Comparison of ENCODE assay signal across 9 mouse cellular contexts in genomic region chr4:119245556-119245955, GRCm38 (mm10). TPM values are rescaled to one million over a fixed set of nuclear protein-coding genes. Genes with fewer than 3 reads are reported as not detected.
A peak's percentile ranks its signal among the peaks of the same experiment; 100 is the strongest.
DNase-seq lines count a peak whose midpoint lies in the region; ATAC-seq lines count a peak whose summit lies in the region.
"Had no signal": no experiment of that assay in that cellular context is flagged by ENCODE, and none has a peak within 500 bp of the region (broad histone marks: within the 10 kb centered on the region; RNA-seq: fewer than 3 reads in every experiment).

No protein-coding gene starts in this region.

- intact Hi-C loops in heart, postnatal 14 days (cut with DNase I) = loop anchor here (5.0 kb wide), 3 partner anchors 77 to 377 kb away; partner anchors contain the start of genes Ppcs, Ppih and Zmynd12

- no peaks in the 10 kb centered on the region for H3K27me3 ChIP-seq in kidney, embryonic 15.5 days
- no peaks in the 10 kb centered on the region for H3K27me3 ChIP-seq in liver, embryonic 12.5 days (replicated peaks)
- H3K27me3 ChIP-seq: megakaryocyte, embryonic 14.5 days had no signal

- H3K9ac ChIP-seq in kidney, embryonic 15.5 days = no peak overlapping the region
- H3K9ac ChIP-seq in liver, embryonic 12.5 days = no peak overlapping the region

- H3K36me3 ChIP-seq in kidney, embryonic 15.5 days = peaks cover 63% of the 10 kb centered on the region
- H3K36me3 ChIP-seq in liver, embryonic 12.5 days = peaks cover 58% of the 10 kb centered on the region

- no peaks in the 10 kb centered on the region for H3K9me3 ChIP-seq in kidney, embryonic 15.5 days (replicated peaks)
- H3K9me3 ChIP-seq in liver, embryonic 12.5 days (replicated peaks) = no peaks in the 10 kb centered on the region
- H3K9me3 ChIP-seq: megakaryocyte, embryonic 14.5 days had no signal

- 65% methylated on average over 7 of the region's 7 CpGs for WGBS in kidney, embryonic 15.5 days
- 74% methylated on average over 7 of the region's 7 CpGs for WGBS in liver, embryonic 12.5 days (ENCODE audit: insufficient replicate concordance)

- H3K4me1 ChIP-seq in kidney, embryonic 15.5 days = peaks cover 17% of the 10 kb centered on the region
- H3K4me1 ChIP-seq in liver, embryonic 12.5 days = 0 out of 2 replicates have a peak, but pooled peaks cover 3% of the 10 kb centered on the region

- no peak for ATAC-seq in kidney, embryonic 15.5 days (replicated peaks; ENCODE audit: low FRiP score)
- ATAC-seq in CD4-positive, CD25-positive, alpha-beta regulatory T cell, adult 4 months = no peak
- no peak for ATAC-seq in liver, embryonic 12.5 days

- H3K27ac ChIP-seq in kidney, embryonic 15.5 days = no peak overlapping the region
- H3K27ac ChIP-seq in liver, embryonic 12.5 days = no peak overlapping the region

- no peak overlapping the region for H3K4me3 ChIP-seq in kidney, embryonic 15.5 days (replicated peaks)
- H3K4me3 ChIP-seq in liver, embryonic 12.5 days = no peak overlapping the region

- peak; percentile 49 for DNase-seq in kidney, adult 11 months
- DNase-seq in fat pad, adult 2 months (ENCODE audit: extremely low read depth, low read depth, low spot score) = peak; percentile 89
- DNase-seq in heart, postnatal 14 days = peak; percentile 30 to 51
- peak; percentile 45 for DNase-seq in ovary, postnatal 36 days (ENCODE audit: low spot score)
- no peak for DNase-seq in spleen, postnatal 10 days (ENCODE audit: low spot score in 2 of 2)

- H3K4me2 ChIP-seq in kidney, embryonic 15.5 days = no peak overlapping the region
- no peak overlapping the region for H3K4me2 ChIP-seq in liver, embryonic 12.5 days

RNA-seq across cellular contexts. Expression of gene Cldn19, which starts 9.7 kb away (rescaled TPM):
- 13.3 TPM in 2 replicates for polyA plus RNA-seq in kidney, embryonic 15.5 days (2015; fragmentation: Nextera tagmentation; extraction: Ambion mirVana)
- total RNA-seq in heart, postnatal 14 days (2021) = under 1 TPM in 1 of 2 experiments, not detected in 1; 0.36 TPM
- not detected for polyA plus RNA-seq in CD4-positive, CD25-positive, alpha-beta regulatory T cell, adult 4 months (2017; shearing (Covaris generic))
- not detected in 2 replicates for polyA plus RNA-seq in liver, embryonic 12.5 days (2016; fragmentation: Nextera tagmentation; extraction: Ambion mirVana)

RNA-seq across cellular contexts. Expression of gene P3h1, which starts 12.8 kb away (rescaled TPM):
- 33.3 and 37.7 TPM in 2 replicates for polyA plus RNA-seq in kidney, embryonic 15.5 days (2015; fragmentation: Nextera tagmentation; extraction: Ambion mirVana)
- 10 to 100 TPM; 18.1 to 19.5 TPM for total RNA-seq in heart, postnatal 14 days (2021)
- polyA plus RNA-seq in CD4-positive, CD25-positive, alpha-beta regulatory T cell, adult 4 months (2017; shearing (Covaris generic)) = 1 to 10 TPM; 1.1 to 1.2 TPM
- polyA plus RNA-seq in liver, embryonic 12.5 days (2016; fragmentation: Nextera tagmentation; extraction: Ambion mirVana) = 9.7 and 11.4 TPM in 2 replicates

RNA-seq across cellular contexts. Expression of gene AU022252, which starts 13.0 kb away (rescaled TPM):
- 35.4 and 35.6 TPM in 2 replicates for polyA plus RNA-seq in kidney, embryonic 15.5 days (2015; fragmentation: Nextera tagmentation; extraction: Ambion mirVana)
- total RNA-seq in heart, postnatal 14 days (2021) = 10 to 100 TPM; 21.1 to 23.4 TPM
- 1 to 10 TPM; 6.2 to 9.6 TPM for polyA plus RNA-seq in CD4-positive, CD25-positive, alpha-beta regulatory T cell, adult 4 months (2017; shearing (Covaris generic))
- 18.1 and 19.6 TPM in 2 replicates for polyA plus RNA-seq in liver, embryonic 12.5 days (2016; fragmentation: Nextera tagmentation; extraction: Ambion mirVana)

RNA-seq across cellular contexts. Expression of gene Tmem269, which starts 27.5 kb away (rescaled TPM):
- 0.19 TPM in 1 of 2 replicates, not detected in the other for polyA plus RNA-seq in kidney, embryonic 15.5 days (2015; fragmentation: Nextera tagmentation; extraction: Ambion mirVana)
- not detected for total RNA-seq in heart, postnatal 14 days (2021)
- polyA plus RNA-seq in CD4-positive, CD25-positive, alpha-beta regulatory T cell, adult 4 months (2017; shearing (Covaris generic)) = not detected
- polyA plus RNA-seq in liver, embryonic 12.5 days (2016; fragmentation: Nextera tagmentation; extraction: Ambion mirVana) = not detected in 2 replicates

RNA-seq across cellular contexts. Expression of gene Ybx1, which starts 48.8 kb away (rescaled TPM):
- polyA plus RNA-seq in kidney, embryonic 15.5 days (2015; fragmentation: Nextera tagmentation; extraction: Ambion mirVana) = 680 and 703 TPM in 2 replicates
- 100 to 1,000 TPM; 725 to 726 TPM for total RNA-seq in heart, postnatal 14 days (2021)
- polyA plus RNA-seq in CD4-positive, CD25-positive, alpha-beta regulatory T cell, adult 4 months (2017; shearing (Covaris generic)) = 100 to 1,000 TPM; 152 to 163 TPM
- polyA plus RNA-seq in liver, embryonic 12.5 days (2016; fragmentation: Nextera tagmentation; extraction: Ambion mirVana) = 699 and 700 TPM in 2 replicates

Comparison
In these comparisons a context has a peak if more than half of its experiments do, and no peak if none do; other contexts are left out.
1. DNase-seq: peak in kidney, adult 11 months (single experiment), fat pad, adult 2 months (single experiment), heart, postnatal 14 days (2 of 2) and ovary, postnatal 36 days (single experiment); none in spleen, postnatal 10 days (0 of 2).
2. RNA of gene Cldn19, which starts 9.7 kb away (polyA plus RNA-seq): 13.3 TPM in kidney, embryonic 15.5 days; not detected in CD4-positive, CD25-positive, alpha-beta regulatory T cell, adult 4 months and not detected in liver, embryonic 12.5 days; every median in the first group is over 10 times any median in the second.